Mouse (Mus musculus): ENCODE results near the gene Pirb.
A peak's percentile ranks its signal among the peaks of the same experiment; 100 is the strongest.

The Pirb gene

GRCm38 (mm10) chr7:3692382-3692986 lies 27.7 kb downstream of the Pirb start, which contains the start of gene Tsen34:
Tsen34 (plus strand) TSS chr7:3692863.
- no peak for DNase-seq

- no peak for DNase-seq
Observed at GRCm38 (mm10) chr7:3691919-3692318, 28.3 kb downstream of the Pirb start.

- peak; percentile 81 to 84 for DNase-seq
Observed at GRCm38 (mm10) chr7:3685400-3686187, 34.6 kb downstream of the Pirb start.

- DNase-seq: no peak
Observed at GRCm38 (mm10) chr7:3684698-3685097, 35.5 kb downstream of the Pirb start.

- DNase-seq: no peak
Observed at GRCm38 (mm10) chr7:3683908-3684550, 36.2 kb downstream of the Pirb start.

- DNase-seq: no peak
Observed at GRCm38 (mm10) chr7:3677342-3677741, 42.8 kb downstream of the Pirb start, which contains the start of gene Tmc4. Tmc4 (minus strand) TSS chr7:3677553.

GRCm38 (mm10) chr7:3676371-3676770 lies 43.8 kb downstream of the Pirb start:
- no peak for DNase-seq

- no peak for DNase-seq
Observed at GRCm38 (mm10) chr7:3675228-3675548, 45.0 kb downstream of the Pirb start.

- DNase-seq: peak; percentile 87 to 94
Observed at GRCm38 (mm10) chr7:3674507-3675227, 45.5 kb downstream of the Pirb start.

- no peak for DNase-seq
Observed at GRCm38 (mm10) chr7:3666921-3667391, 53.2 kb downstream of the Pirb start.

GRCm38 (mm10) chr7:3665215-3666114 lies 54.7 kb downstream of the Pirb start, which contains the start of gene Leng1:
Leng1 (minus strand) TSS chr7:3665840.
- peak; percentile 95 to 96 for DNase-seq

- no peak for DNase-seq
Observed at GRCm38 (mm10) chr7:3664524-3665214, 55.5 kb downstream of the Pirb start.

Data from cerebellum, postnatal 25 days (tissue).